Mouse (Mus musculus) embryo, embryonic 9.5 days (tissue): Measurements from ENCODE around the gene Dgkg.
A peak's percentile ranks its signal among the peaks of the same experiment; 100 is the strongest.

Experiments used
- DNase-seq: peaks from one replicate; pipeline ENCODE4 v3.0.0-alpha.2; 2017; ENCODE audit errors: extremely low spot score

Dgkg gene

GRCm38 (mm10) chr16:22438441-22439373 is 218.3 kb downstream of the Dgkg start:
- peak; percentile 92 for DNase-seq

- no peak for DNase-seq
Measured at GRCm38 (mm10) chr16:22436106-22436505, 220.9 kb downstream of the Dgkg start.

- no peak for DNase-seq
Measured at GRCm38 (mm10) chr16:22434530-22434929, 222.5 kb downstream of the Dgkg start.

- DNase-seq: peak; percentile 54
Measured at GRCm38 (mm10) chr16:22433944-22434343, 223.1 kb downstream of the Dgkg start.

GRCm38 (mm10) chr16:22431773-22432172 is 225.2 kb downstream of the Dgkg start:
- DNase-seq: no peak

GRCm38 (mm10) chr16:22431335-22431734 is 225.7 kb downstream of the Dgkg start:
- DNase-seq: no peak

GRCm38 (mm10) chr16:22430211-22430951 is 226.6 kb downstream of the Dgkg start:
- no peak for DNase-seq

GRCm38 (mm10) chr16:22429377-22429776 is 227.6 kb downstream of the Dgkg start:
- no peak for DNase-seq

- DNase-seq: peak; percentile 91
Measured at GRCm38 (mm10) chr16:22428853-22429341, 228.1 kb downstream of the Dgkg start.

GRCm38 (mm10) chr16:22426866-22427265 is 230.2 kb downstream of the Dgkg start:
- DNase-seq: no peak

- no peak for DNase-seq
Measured at GRCm38 (mm10) chr16:22422256-22422655, 234.8 kb downstream of the Dgkg start.
